20 mouse cellular contexts compared by ENCODE assay signal in the genomic region with DNA sequence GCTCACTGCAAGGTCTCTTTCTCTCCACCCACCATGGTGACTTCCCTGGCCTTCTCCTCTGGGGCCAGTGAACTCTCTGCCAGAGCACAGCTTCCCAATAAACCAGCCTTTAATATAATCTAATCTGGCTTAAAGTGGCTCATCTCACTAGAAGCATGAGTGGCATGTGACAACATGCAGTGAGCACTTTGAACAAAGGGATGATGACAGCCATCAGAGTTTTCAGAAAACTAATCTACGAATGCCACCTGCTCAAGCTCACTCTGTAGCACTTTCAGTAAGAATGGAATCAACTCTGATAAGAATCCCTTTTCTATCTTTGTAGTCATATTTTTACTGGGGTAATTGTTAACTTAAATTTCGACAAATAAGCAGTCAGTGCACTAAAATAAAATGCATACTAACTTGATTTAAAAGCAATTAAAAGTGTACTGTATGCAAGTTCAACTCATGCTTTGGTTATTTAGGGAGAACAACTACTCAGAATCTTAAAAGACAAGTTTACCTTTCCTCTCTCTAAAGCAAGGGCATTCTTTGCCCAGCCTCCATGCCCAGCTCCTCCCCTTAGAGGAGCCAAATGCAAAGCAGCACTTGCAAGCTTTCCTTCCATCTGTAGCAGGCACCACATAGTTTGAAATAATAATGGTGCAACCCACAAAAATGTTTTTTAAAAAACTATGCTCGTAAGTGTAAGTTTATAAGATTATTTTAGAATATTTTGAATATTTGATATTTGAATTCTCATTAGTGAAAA. TPM values are rescaled to one million over a fixed set of nuclear protein-coding genes. Genes with fewer than 3 reads are reported as not detected.
A peak's percentile ranks its signal among the peaks of the same experiment; 100 is the strongest.
DNase-seq lines count a peak whose midpoint lies in the region; ATAC-seq and TF ChIP-seq lines count a peak whose summit lies in the region.
"Had no signal": no experiment of that assay in that cellular context is flagged by ENCODE, and none has a peak within 500 bp of the region (broad histone marks: within the 10 kb centered on the region; RNA-seq: fewer than 3 reads in every experiment).

No protein-coding gene starts in this region.

- intact Hi-C loops in heart, adult 2 months (cut with DNase I) = no loop called here

- H3K4me2 ChIP-seq in heart, embryonic 15.5 days = 0 out of 2 replicates have a peak overlapping the region, but pooled peaks have one; percentile 2
- no peak overlapping the region for H3K4me2 ChIP-seq in midbrain, embryonic 12.5 days (replicated peaks)
- no peak overlapping the region for H3K4me2 ChIP-seq in midbrain, embryonic 13.5 days (replicated peaks)
- H3K4me2 ChIP-seq in liver, embryonic 16.5 days (ENCODE audit: low read depth, low read length) = no peak overlapping the region
- H3K4me2 ChIP-seq: embryonic facial prominence, embryonic 15.5 days; forebrain, embryonic 15.5 days; kidney, embryonic 15.5 days had no signal

- 43% methylated on average over 3 of the region's 3 CpGs for WGBS in heart, embryonic 15.5 days
- WGBS in heart, adult 2 months = 63% methylated on average over 3 of the region's 3 CpGs
- 64% methylated on average over 3 of the region's 3 CpGs for WGBS in midbrain, embryonic 12.5 days
- 55% methylated on average over 3 of the region's 3 CpGs for WGBS in midbrain, embryonic 13.5 days
- 30% methylated on average over 3 of the region's 3 CpGs for WGBS in liver, embryonic 16.5 days (ENCODE audit: insufficient replicate concordance)

- no peak overlapping the region for H3K27ac ChIP-seq in heart, embryonic 15.5 days
- H3K27ac ChIP-seq in heart, adult 2 months = no peak overlapping the region
- H3K27ac ChIP-seq in midbrain, embryonic 12.5 days (replicated peaks) = no peak overlapping the region
- no peak overlapping the region for H3K27ac ChIP-seq in midbrain, embryonic 13.5 days
- no peak overlapping the region for H3K27ac ChIP-seq in liver, embryonic 16.5 days (ENCODE audit: low read length)
- H3K27ac ChIP-seq: embryonic facial prominence, embryonic 15.5 days; forebrain, embryonic 15.5 days; kidney, embryonic 15.5 days; midbrain, embryonic 10.5 days had no signal

- TF ChIP-seq EP300 in heart, adult 2 months (IDR thresholded peaks at IDR 0.05; ENCODE audit: insufficient read depth, low read depth, low read length) = no peak

- peaks cover 1% of the 10 kb centered on the region for H3K79me2 ChIP-seq in heart, adult 2 months (replicated peaks; ENCODE audit: control insufficient read depth, insufficient read depth, low read length)

- no peak for DNase-seq in heart, adult 2 months
- peak; percentile 64 for DNase-seq in c-Kit-positive CD71-positive TER-119-negative erythroid progenitor cells, embryonic 14.5 days (ENCODE audit: low read depth)
- DNase-seq in urinary bladder, postnatal 10 days (ENCODE audit: low spot score) = no peak
- no peak for DNase-seq in cerebellum, adult 11-12 months
- DNase-seq: adrenal gland, postnatal 14 days; B cell, adult 2 months; cerebellum, adult 9-11 months; gastrocnemius, postnatal 10 days; heart, adult 18-20 months; kidney, adult 11 months; kidney, postnatal 4 days; lung, postnatal 4 days had no signal

- ATAC-seq in heart, embryonic 15.5 days (replicated peaks; ENCODE audit: insufficient number of reproducible peaks, insufficient read depth, low FRiP score, low read depth) = no peak; the same call in 1 of the 2 replicates
- peak; percentile 9; the same call in 1 of the 2 replicates for ATAC-seq in midbrain, embryonic 12.5 days (ENCODE audit: low FRiP score, low read depth)
- ATAC-seq in midbrain, embryonic 13.5 days = no peak
- peak; percentile 69 for ATAC-seq in liver, embryonic 16.5 days (ENCODE audit: low read depth)
- ATAC-seq: forebrain, embryonic 15.5 days had no signal

- H3K4me1 ChIP-seq in heart, embryonic 15.5 days (replicated peaks) = peaks cover 13% of the 10 kb centered on the region
- H3K4me1 ChIP-seq in heart, adult 2 months (ENCODE audit: control insufficient read depth, insufficient read depth, low read length) = no peaks in the 10 kb centered on the region; the same call in 1 of the 2 replicates
- peaks cover 23% of the 10 kb centered on the region for H3K4me1 ChIP-seq in midbrain, embryonic 12.5 days
- peaks cover 25% of the 10 kb centered on the region for H3K4me1 ChIP-seq in midbrain, embryonic 13.5 days (replicated peaks)
- H3K4me1 ChIP-seq in liver, embryonic 16.5 days (ENCODE audit: control insufficient read depth, low read depth, low read length) = peaks cover 2% of the 10 kb centered on the region
- H3K4me1 ChIP-seq: embryonic facial prominence, embryonic 15.5 days; kidney, embryonic 15.5 days had no signal

- no peak overlapping the region for H3K4me3 ChIP-seq in heart, embryonic 15.5 days
- H3K4me3 ChIP-seq in heart, adult 2 months = no peak overlapping the region
- no peak overlapping the region for H3K4me3 ChIP-seq in midbrain, embryonic 12.5 days
- no peak overlapping the region for H3K4me3 ChIP-seq in midbrain, embryonic 13.5 days (replicated peaks)
- H3K4me3 ChIP-seq in liver, embryonic 16.5 days (ENCODE audit: low read depth, low read length) = no peak overlapping the region
- H3K4me3 ChIP-seq: embryonic facial prominence, embryonic 15.5 days; forebrain, embryonic 15.5 days; kidney, embryonic 15.5 days; midbrain, embryonic 10.5 days had no signal

- TF ChIP-seq POLR2A in heart, adult 2 months (IDR thresholded peaks at IDR 0.05; ENCODE audit: insufficient read depth, low read depth, low read length) = no peak

- no peaks in the 10 kb centered on the region for H3K9me3 ChIP-seq in heart, embryonic 15.5 days (replicated peaks)
- no peaks in the 10 kb centered on the region for H3K9me3 ChIP-seq in midbrain, embryonic 12.5 days
- no peaks in the 10 kb centered on the region for H3K9me3 ChIP-seq in midbrain, embryonic 13.5 days
- no peaks in the 10 kb centered on the region for H3K9me3 ChIP-seq in liver, embryonic 16.5 days (replicated peaks; ENCODE audit: control insufficient read depth, low read length)
- H3K9me3 ChIP-seq: embryonic facial prominence, embryonic 15.5 days; forebrain, embryonic 15.5 days; kidney, embryonic 15.5 days; midbrain, embryonic 10.5 days had no signal

- H3K36me3 ChIP-seq in heart, embryonic 15.5 days = no peaks in the 10 kb centered on the region
- H3K36me3 ChIP-seq in heart, adult 2 months (ENCODE audit: control insufficient read depth, insufficient read depth, low read length) = no peaks in the 10 kb centered on the region; the same call in 1 of the 2 replicates
- H3K36me3 ChIP-seq in midbrain, embryonic 12.5 days = no peaks in the 10 kb centered on the region
- no peaks in the 10 kb centered on the region for H3K36me3 ChIP-seq in midbrain, embryonic 13.5 days
- H3K36me3 ChIP-seq in liver, embryonic 16.5 days (ENCODE audit: control insufficient read depth, insufficient read depth) = no peaks in the 10 kb centered on the region
- H3K36me3 ChIP-seq: embryonic facial prominence, embryonic 15.5 days; forebrain, embryonic 15.5 days had no signal

- TF ChIP-seq CTCF in heart, adult 2 months (IDR thresholded peaks at IDR 0.05) = no peak

- H3K9ac ChIP-seq in heart, embryonic 15.5 days = no peak overlapping the region
- H3K9ac ChIP-seq in heart, adult 2 months (ENCODE audit: low read depth, low read length) = no peak overlapping the region
- H3K9ac ChIP-seq in midbrain, embryonic 12.5 days (replicated peaks) = no peak overlapping the region
- no peak overlapping the region for H3K9ac ChIP-seq in midbrain, embryonic 13.5 days (replicated peaks)
- no peak overlapping the region for H3K9ac ChIP-seq in liver, embryonic 16.5 days (ENCODE audit: low read depth, low read length)
- H3K9ac ChIP-seq: embryonic facial prominence, embryonic 15.5 days; forebrain, embryonic 15.5 days; kidney, embryonic 15.5 days had no signal

- no peaks in the 10 kb centered on the region for H3K27me3 ChIP-seq in heart, embryonic 15.5 days
- no peaks in the 10 kb centered on the region for H3K27me3 ChIP-seq in heart, adult 2 months (ENCODE audit: control insufficient read depth, insufficient read depth, low read length)
- H3K27me3 ChIP-seq in midbrain, embryonic 12.5 days = no peaks in the 10 kb centered on the region
- no peaks in the 10 kb centered on the region for H3K27me3 ChIP-seq in midbrain, embryonic 13.5 days
- H3K27me3 ChIP-seq in liver, embryonic 16.5 days (ENCODE audit: control insufficient read depth, insufficient read depth, low read depth, low read length) = no peaks in the 10 kb centered on the region
- H3K27me3 ChIP-seq: embryonic facial prominence, embryonic 15.5 days; forebrain, embryonic 15.5 days; kidney, embryonic 15.5 days had no signal

RNA-seq across cellular contexts. Expression of gene Ndufs4, which starts 43.7 kb away (rescaled TPM):
- polyA plus RNA-seq in heart, embryonic 15.5 days (2015; fragmentation: Nextera tagmentation; extraction: Ambion mirVana) = 338 and 430 TPM in 2 replicates
- total RNA-seq in heart, adult 2 months (2021) = 100 to 1,000 TPM; 493 to 588 TPM
- polyA plus RNA-seq in heart, adult 2 months (2012; rRNA removed) = 173 and 185 TPM in 2 replicates
- polyA plus RNA-seq in midbrain, embryonic 12.5 days (2016; fragmentation: Nextera tagmentation; extraction: Ambion mirVana) = 324 and 325 TPM in 2 replicates
- 380 and 387 TPM in 2 replicates for polyA plus RNA-seq in midbrain, embryonic 13.5 days (2015; fragmentation: Nextera tagmentation; extraction: Ambion mirVana)
- polyA plus RNA-seq in liver, embryonic 16.5 days (2015; fragmentation: Nextera tagmentation; extraction: Ambion mirVana) = 127 and 133 TPM in 2 replicates

Comparison
In these comparisons a context has a peak if more than half of its experiments do, and no peak if none do; other contexts are left out.
1. ATAC-seq: peak in midbrain, embryonic 12.5 days (single experiment) and liver, embryonic 16.5 days (single experiment); none in heart, embryonic 15.5 days (single experiment) and midbrain, embryonic 13.5 days (single experiment).